23 mouse cellular contexts compared by ENCODE assay signal in genomic region chr14:119379303-119379702, GRCm38 (mm10).
"Had no signal": no experiment of that assay in that cellular context is flagged by ENCODE, and none has a peak within 500 bp of the region (broad histone marks: within the 10 kb centered on the region; RNA-seq: fewer than 3 reads in every experiment).

No protein-coding gene starts in this region.

- H3K27me3 ChIP-seq: intestine, embryonic 15.5 days; kidney, embryonic 15.5 days; limb, embryonic 12.5 days; limb, embryonic 15.5 days; midbrain, embryonic 12.5 days; midbrain, embryonic 15.5 days; neural tube, embryonic 12.5 days; neural tube, embryonic 15.5 days had no signal

- ATAC-seq: hindbrain, embryonic 16.5 days; intestine, embryonic 15.5 days; liver, postnatal 0 days; midbrain, embryonic 15.5 days had no signal

- H3K4me2 ChIP-seq: intestine, embryonic 15.5 days; kidney, embryonic 15.5 days; limb, embryonic 12.5 days; limb, embryonic 15.5 days; liver, embryonic 11.5 days; midbrain, embryonic 12.5 days; midbrain, embryonic 15.5 days; neural tube, embryonic 12.5 days; neural tube, embryonic 15.5 days had no signal

- H3K9ac ChIP-seq: intestine, embryonic 15.5 days; kidney, embryonic 15.5 days; limb, embryonic 12.5 days; limb, embryonic 15.5 days; liver, embryonic 14.5 days; liver, postnatal 0 days; midbrain, embryonic 12.5 days; midbrain, embryonic 15.5 days; neural tube, embryonic 12.5 days; neural tube, embryonic 15.5 days had no signal

- H3K36me3 ChIP-seq: intestine, embryonic 15.5 days; kidney, embryonic 15.5 days; limb, embryonic 12.5 days; limb, embryonic 15.5 days; midbrain, embryonic 12.5 days; midbrain, embryonic 15.5 days; neural tube, embryonic 12.5 days; neural tube, embryonic 15.5 days had no signal

- H3K4me3 ChIP-seq: intestine, embryonic 15.5 days; kidney, embryonic 15.5 days; limb, embryonic 12.5 days; limb, embryonic 15.5 days; midbrain, embryonic 12.5 days; midbrain, embryonic 15.5 days; neural tube, embryonic 12.5 days; neural tube, embryonic 15.5 days had no signal

- H3K4me1 ChIP-seq: intestine, embryonic 15.5 days; kidney, embryonic 15.5 days; limb, embryonic 12.5 days; limb, embryonic 15.5 days; midbrain, embryonic 12.5 days; midbrain, embryonic 15.5 days; neural tube, embryonic 12.5 days; neural tube, embryonic 15.5 days had no signal

- H3K9me3 ChIP-seq: intestine, embryonic 15.5 days; kidney, embryonic 15.5 days; limb, embryonic 15.5 days; midbrain, embryonic 12.5 days; midbrain, embryonic 15.5 days; neural tube, embryonic 12.5 days; neural tube, embryonic 15.5 days had no signal

- DNase-seq: kidney, adult 8-10 months; kidney, postnatal 25 days; left cerebral cortex, postnatal 4 days; liver, postnatal 0 days; lung, postnatal 14 days; right cerebral cortex, adult 18-20 months; right cerebral cortex, postnatal 14 days; right cerebral cortex, postnatal 4 days; thymus, adult 2 months; thymus, postnatal 14 days; thymus, postnatal 4 days had no signal

- H3K27ac ChIP-seq: intestine, embryonic 15.5 days; kidney, embryonic 15.5 days; limb, embryonic 12.5 days; limb, embryonic 15.5 days; liver, embryonic 14.5 days; macrophage; midbrain, embryonic 12.5 days; midbrain, embryonic 15.5 days; neural tube, embryonic 12.5 days; neural tube, embryonic 15.5 days had no signal
